Mouse (Mus musculus) lung, postnatal 14 days (tissue): Measurements from ENCODE around the gene Ly86.
A peak's percentile ranks its signal among the peaks of the same experiment; 100 is the strongest.

ENCODE experiments used
- DNase-seq: peaks from one replicate; pipeline ENCODE4 v3.0.0; 2021

Ly86 gene

DNA sequence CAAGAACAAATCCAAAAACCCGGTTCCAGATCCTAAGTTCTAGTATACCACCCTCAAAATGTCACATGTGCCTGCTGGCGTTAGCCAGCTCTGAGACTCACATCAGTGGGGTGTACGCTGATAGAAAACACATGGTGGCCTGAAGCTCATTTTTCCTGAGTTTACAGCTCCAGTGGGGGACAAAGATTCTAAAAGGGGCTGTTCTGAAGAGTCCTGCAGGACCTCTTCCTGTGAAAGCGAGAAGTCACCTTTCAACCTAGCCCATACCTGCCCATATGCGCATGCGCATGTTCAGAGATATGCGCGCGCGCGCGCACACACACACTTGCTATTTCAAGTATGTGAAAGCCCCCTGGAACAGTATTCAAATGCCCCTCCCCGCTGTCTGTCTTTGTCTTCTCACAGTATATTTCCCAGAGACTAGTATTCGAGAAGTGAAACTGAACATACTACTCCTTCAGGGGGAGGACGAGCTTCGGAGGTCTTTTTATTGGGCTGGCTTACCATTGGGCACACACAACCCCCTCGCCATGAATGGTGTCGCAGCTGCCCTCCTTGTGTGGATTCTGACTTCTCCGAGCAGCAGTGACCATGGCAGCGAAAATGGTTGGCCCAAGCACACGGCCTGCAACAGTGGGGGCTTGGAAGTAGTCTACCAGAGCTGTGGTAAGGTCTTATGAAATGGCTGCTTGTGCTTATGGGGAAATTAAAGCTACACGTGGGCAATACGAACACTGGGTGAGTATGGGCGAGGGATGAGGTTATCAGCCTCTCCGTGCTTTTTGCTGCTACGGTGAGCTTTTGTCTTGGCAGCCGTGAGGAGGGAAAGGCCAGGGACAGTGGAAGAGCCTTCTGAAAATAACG, at the start of gene Ly86:
Gene Ly86 (plus strand): TSS at position 300 of the 864 bp plus-strand sequence.
- peak; percentile 56 for DNase-seq

DNA sequence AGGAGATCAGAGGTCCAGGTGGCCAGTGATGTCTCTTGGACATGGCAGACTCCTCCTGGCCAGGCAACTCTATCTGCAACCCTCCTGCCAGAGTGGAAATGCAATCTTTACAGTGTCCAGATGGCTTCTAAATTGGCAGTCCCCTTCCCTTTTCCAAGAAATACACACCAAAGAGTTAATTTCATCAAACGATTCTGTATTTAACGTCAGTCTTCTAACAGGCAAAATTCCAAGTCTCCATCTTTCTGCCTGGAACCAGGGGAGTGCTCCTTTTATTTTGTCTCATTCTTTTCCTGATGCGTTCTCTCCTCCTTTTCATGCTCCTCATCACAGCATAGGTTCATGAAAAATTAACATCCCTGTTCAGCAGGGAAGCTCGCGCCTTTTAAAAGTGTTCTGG, 47.1 kb upstream of the Ly86 start:
- DNase-seq: no peak

DNA sequence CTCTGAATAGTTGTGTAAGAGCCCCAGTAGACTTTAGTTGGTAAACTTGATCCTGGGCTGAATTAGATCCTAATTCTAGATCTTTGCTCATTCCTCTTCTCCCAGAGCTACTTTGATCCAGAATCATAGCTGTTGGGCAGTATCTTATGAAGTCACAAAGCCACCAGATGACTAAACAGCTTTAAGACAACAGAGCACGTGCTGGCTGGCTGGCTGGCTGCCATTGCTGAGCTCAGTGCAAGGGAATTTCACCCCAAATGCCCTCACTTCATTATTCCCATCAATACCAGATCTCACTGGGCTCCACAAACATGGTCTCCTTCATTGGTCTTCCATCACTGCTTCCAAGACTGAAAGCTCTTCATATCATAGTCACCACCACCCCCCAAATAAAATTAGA, 46.2 kb upstream of the Ly86 start:
- DNase-seq: no peak

DNA sequence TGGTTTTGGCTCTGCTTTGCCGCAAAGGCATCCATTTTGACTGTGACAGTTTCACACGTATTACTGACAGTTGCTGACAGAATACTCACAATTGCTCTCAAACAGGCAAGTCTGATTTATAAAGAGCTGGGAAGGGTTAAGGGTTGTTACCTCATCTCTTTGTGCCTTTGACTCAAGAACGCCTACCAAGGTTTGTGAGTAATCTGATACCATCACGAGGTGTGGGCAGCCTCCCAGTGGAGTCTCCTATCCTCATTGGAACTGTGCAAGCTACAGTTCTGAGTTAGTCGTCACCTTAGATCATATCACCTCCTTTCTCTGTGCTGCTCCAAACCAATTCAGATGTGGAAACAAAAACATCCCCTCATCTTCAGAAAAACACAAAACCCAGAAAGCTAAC, 42.1 kb upstream of the Ly86 start:
- DNase-seq: no peak

DNA sequence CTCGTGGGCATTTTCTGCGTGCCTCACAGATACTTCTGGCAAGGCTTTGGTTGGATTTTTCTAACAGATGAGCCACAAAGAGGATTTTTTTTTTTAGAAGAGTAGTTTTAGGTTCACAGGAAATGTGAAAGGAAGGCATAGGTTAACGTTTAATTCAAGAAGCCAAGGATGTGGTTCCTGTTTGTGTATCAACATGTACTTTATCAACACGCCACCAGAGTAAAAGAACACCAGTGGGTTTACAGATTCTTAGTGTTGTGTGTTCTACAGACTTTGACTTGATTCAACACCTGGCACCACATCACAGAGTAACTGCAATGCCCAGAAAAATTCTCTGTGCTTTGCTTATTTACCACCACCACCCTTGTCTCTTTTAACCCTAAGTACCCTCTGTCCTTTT, 37.0 kb upstream of the Ly86 start:
- no peak for DNase-seq

DNA sequence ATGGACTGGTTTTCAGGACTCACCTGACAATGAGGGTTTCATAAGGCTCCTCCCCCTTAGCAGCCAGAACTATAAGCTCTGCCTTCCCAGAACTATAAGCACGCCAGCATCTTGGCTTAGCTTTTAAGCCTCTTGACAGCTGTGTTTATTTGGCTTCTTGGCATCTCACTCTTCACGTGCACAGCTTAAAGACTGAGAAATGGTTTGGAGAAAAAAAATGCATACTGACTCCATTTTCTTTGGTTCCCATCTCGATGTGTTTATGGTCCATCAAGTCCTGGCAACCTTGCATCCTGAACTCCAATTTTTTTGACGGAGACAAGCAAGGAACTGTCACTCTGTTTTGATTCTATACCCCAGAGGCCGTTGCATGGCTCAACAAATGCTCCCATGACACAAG, 35.7 kb upstream of the Ly86 start:
- DNase-seq: no peak

- DNase-seq: no peak
These were observed 34.7 kb upstream of the Ly86 start for GRCm38 (mm10) chr13:37310331-37310730.

GRCm38 (mm10) chr13:37311555-37312221, 33.3 kb upstream of the Ly86 start:
- no peak for DNase-seq

- peak; percentile 95 for DNase-seq
These were observed 32.6 kb upstream of the Ly86 start for GRCm38 (mm10) chr13:37312222-37312928.

DNA sequence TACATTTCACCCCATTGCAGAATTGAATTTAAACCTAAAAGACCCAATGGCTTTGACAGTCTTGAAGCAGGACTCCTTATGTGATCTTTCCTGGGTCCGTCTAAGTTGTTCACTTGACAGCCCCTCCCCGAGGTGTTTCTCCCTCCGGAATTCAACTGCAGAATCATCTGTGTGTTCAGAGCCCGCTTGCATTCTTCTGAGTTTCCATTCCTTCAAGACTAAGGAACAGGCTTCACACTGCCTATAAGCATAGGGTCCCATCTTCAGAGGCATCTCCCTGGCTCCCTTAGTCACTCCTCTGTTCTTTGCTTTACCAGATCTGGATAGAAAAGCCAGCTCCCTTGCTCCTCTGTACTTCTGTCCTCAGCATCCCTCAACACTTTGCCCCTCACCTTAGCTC, 32.1 kb upstream of the Ly86 start:
- DNase-seq: no peak

DNA sequence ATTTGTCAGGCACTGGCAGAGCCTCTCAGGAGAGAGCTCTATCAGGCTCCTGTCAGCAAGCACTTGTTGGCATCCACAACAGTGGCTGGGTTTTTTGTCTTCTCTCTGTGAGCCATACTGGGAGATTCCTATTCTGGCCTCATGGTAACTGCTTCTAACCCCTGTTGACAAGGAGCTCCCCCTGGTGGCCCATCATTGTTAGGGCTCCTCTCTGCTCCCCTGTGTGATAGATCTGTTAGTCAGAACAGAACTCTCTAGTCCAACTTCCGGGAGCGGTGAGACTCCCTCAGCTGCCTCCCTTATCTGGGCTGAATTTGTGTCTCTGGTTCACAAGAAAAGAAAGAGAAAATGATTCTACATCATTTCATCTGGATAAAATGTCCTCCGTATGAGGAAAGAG, 19.5 kb upstream of the Ly86 start:
- peak; percentile 79 for DNase-seq

- no peak for DNase-seq
These were observed 15.3 kb upstream of the Ly86 start for GRCm38 (mm10) chr13:37329747-37330146.

- DNase-seq: no peak
These were observed 14.0 kb upstream of the Ly86 start for GRCm38 (mm10) chr13:37330971-37331370.

- DNase-seq: no peak
These were observed 12.0 kb upstream of the Ly86 start for GRCm38 (mm10) chr13:37332779-37333543.

DNA sequence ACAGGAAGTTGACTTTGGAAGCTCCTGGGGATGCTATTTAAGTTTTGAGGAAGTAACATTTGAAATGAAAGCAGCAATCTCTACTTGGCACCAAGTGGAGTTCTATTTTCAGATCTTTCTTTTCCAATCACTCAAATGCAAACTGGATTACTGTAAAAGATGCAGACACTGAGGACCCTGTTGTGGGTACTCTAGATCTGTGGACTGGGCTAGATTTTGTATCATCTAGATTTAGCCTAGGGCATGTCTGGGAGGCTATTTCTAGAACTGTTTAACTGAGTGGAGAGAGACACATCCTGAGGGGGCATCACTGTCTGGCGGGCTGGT, 11.5 kb upstream of the Ly86 start:
- no peak for DNase-seq

GRCm38 (mm10) chr13:37337269-37337668, 7.7 kb upstream of the Ly86 start:
- DNase-seq: no peak

GRCm38 (mm10) chr13:37337871-37338270, 7.1 kb upstream of the Ly86 start:
- DNase-seq: no peak

- no peak for DNase-seq
These were observed 2.2 kb upstream of the Ly86 start for GRCm38 (mm10) chr13:37342804-37343203.

GRCm38 (mm10) chr13:37345823-37346222, 815 bp downstream of the Ly86 start:
- no peak for DNase-seq

GRCm38 (mm10) chr13:37347871-37348595, 3.0 kb downstream of the Ly86 start:
- no peak for DNase-seq

DNA sequence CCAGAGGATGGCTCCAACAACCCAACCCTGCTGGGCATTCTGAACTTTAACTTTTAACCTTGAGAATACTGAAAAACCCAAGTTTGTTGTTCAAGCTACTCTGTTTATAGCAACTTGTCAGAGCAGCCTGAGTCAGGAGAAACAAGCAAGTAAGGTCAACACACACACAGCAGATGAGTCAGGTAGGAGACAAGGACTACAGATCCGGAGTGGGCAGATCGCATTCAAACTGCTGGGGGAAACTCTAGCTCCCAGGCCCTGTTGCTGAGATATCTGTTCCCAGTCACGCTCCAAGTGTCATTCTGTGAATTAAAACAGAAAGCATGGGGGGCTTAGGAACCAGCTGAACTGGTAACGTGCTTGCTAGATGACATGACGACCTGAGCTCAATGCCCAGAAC, 4.0 kb downstream of the Ly86 start:
- DNase-seq: no peak

DNA sequence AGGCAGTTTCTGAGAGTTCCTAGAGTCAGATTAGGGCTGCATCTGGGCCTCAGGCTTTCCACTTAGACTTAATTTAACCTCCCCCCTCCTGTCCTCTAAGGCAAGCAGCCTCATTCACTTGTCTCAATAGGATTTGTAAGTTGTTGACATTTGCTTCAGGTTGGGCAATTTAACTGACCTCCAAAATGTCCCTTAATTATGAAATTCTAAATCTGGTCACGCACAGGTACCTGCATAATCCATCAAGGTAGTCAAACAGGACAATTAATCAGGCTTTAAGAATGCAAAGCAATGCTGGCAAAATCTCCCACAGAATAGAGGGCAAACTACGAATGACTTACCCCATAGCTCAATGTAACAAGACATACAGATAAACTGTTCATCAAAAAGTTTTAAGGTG, 8.0 kb downstream of the Ly86 start:
- DNase-seq: no peak

DNA sequence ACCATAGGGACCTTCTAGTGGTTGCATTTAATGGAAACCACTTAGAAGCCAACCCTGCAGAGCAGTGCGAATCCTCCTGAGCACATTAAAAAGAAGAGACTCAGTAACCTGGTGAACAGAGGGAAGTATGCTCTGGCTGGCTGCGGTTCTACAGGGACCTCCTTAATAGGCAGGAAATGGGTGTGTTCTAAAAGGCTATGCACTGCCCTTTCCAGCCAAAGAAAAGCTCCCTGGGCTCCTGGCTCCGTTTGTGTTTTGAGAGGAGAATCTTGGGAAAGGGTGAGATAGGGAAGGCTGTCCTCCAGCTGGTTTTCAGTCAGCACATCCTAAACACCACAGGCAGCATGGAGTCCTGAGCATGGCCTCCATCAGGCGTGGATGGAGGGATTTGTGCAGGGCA, 8.9 kb downstream of the Ly86 start:
- DNase-seq: no peak
